Mouse (Mus musculus) lung, adult 2 months (tissue): ENCODE measurements at regions not wholly inside any gene's neighbourhood (a gene's known extent, or its start where the extent isn't known, plus 50 kb on each side); places are given as distances from the start of the nearest gene placed in this dataset.

Experiments used
- CTCF ChIP-seq: fragments of 200-500 bp; IDR thresholded peaks from 2 replicates; pipeline ENCODE4 v1.5.1; 2011; ENCODE audit warnings: mild to moderate bottlenecking, low read length, control low read depth; ENCODE audit not compliant: insufficient read depth
- POLR2A ChIP-seq: fragments of 200-500 bp; IDR thresholded peaks from 2 replicates; pipeline ENCODE4 v1.6.1; 2011; ENCODE audit warnings: low read depth, mild to moderate bottlenecking, control low read depth, low read length, borderline replicate concordance; ENCODE audit errors: extremely low read depth

DNA sequence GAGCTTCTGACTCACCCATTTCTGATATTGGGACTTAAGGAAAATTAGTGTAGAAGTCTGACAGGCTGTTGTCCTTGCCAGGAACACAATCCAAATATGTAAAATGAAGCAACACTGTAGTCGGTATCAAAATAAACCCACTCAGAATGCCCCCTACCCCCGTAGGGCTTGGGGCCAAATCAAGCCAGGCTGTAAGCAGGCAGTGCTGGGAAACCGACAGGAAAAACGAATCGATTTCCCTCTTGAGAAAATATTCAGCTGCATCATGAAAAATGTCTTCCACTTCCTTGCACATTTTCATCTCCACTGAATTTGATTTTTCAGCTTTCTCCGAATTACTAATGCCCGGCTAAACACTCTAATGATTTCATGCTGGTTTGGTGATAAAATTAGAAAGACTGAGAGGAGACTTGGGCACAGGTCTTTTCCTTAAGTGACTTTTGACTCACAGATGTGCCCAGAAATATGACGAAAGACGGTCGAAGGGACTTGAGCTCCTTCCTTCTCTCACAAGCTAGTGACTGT lies 485.7 kb downstream of the Fat4 start:
- TF ChIP-seq POLR2A (no peak), CTCF (no peak)
